Mouse (Mus musculus): ENCODE data around the gene Tap2. TPM values are rescaled to one million over a fixed set of nuclear protein-coding genes. Genes with fewer than 3 reads are reported as not detected.

The Tap2 gene
- 121 to 132 TPM (median 126 TPM) in 4 replicates for total RNA-seq (2023; ENCODE audit: inconsistent age)

DNA sequence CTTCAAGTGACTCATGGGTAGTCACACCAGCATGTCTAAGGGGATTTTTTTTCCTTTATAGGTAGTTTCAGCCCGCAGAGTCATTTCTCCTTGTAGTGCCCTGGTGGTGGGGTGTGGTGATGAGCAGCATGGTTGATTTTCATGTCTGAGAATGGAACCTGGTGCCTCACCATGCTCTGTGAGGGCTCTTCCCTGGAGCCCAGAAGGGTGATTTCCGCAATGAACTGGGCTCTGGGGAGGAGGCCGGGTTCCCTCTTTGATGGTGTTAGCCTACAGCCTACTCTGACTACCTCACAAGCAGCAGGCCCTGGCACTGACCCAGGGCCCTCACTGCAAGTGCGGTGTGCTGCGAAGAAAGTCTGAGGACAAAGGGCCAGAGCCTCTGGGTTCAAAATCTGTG, at the start of gene Tap2:
Tap2 (plus strand) TSS at position 84 of the 400 bp plus-strand sequence.

DNA sequence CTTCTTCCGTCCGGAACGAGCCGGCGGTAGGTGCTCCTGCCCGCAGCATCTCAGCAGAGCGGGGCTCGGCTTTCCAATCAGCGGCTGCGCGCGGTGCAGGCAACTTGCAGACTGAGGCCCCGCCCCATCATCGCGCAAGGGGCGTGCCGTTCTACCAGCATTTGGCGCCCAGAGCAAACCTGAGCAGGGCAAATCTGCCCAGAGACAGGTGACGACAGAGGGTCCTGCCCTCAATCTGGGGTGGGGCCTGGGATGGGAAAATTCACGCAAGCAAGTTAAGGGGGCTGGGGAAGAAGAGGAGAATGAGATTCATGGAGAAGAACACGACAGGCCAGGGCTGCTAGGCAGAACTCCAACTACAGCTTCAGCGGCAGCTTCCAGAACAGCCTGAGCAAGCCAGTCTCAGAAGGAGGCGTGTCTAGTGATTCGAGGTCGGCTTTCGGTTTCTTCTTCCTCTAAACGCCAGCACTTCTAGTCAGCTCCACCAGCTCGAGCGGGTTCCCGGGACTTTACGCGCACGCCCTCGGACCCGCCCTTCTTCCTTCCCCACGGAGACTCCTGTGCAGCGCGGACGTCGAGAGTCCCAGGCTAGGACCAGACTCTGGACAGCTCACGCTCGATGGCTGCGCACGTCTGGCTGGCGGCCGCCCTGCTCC, 15.9 kb upstream of the Tap2 start, which contains the start of the genes Tap1 and Psmb9:
Tap1 (plus strand) TSS at position 293 of the 656 bp plus-strand sequence.
Psmb9 (minus strand) TSS at position 504 of the 656 bp plus-strand sequence.

DNA sequence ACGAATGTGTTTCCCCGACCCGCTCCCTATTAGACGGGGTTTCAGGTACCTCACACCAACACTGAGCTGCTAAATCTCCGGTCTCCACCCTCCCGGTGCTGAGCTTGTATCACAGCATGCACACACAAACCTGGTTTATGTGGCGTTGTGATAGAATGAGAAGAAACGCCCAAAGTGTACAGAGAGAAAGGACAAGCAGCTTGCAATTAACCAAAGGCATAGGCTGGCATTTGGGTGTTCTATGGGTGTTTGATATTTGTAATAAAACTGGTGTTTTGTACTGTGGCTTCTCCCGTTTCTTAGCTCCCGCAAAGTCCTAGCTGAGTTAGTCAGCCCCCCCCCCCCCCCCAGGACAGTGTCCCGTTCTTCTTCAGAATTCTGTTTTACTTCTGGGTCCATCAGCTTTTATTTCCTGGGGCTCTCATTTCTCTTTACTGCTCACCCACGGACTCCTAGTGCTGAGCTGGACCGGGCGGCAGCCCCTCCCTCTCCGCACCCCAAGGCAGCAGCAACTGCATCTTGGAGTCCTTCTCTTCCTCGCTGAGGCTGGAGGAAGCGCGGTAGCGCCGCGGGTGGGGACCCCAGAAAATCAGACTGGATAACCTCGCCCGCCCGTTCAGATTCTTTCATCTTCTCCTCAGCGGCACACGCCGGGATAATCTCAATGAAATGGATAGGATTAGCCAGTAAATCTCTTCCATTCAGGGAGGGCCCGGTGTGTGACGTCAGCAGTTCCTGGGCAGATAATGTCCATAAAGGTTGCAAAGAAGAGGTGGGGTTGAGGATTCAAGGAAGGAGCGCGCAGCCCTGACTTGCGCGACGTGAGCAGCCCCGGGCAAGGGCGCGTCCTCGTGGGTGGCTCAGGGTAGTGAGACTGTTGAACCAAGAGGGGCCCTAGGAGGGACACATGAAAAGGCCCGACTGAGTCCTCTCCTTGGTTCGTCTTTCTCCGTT, 6.1 kb upstream of the Tap2 start, which contains the start of gene Psmb8:
Psmb8 (plus strand) TSS at position 781 of the 954 bp plus-strand sequence.

DNA sequence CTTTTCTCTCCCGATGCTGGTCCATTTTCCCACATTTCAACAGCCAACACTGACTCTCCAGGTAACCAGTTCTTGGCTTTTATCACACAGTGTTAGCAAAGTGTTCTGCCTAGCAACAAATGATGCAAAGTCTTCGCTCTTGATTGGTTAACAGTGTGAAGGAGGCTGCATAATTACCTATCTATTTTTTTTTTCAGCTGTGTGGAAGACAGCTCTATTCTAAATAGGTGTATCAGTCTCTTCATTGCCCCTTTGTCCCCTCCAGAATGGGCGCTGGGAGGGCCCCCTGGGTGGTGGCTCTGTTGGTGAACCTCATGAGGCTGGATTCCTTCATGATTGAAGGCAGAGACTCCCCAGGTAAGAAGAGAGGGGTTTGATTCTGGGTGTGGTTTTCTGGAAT, 35.4 kb downstream of the Tap2 start, which contains the start of gene H2-Ob:
H2-Ob (plus strand) TSS at position 198 of the 400 bp plus-strand sequence.

DNA sequence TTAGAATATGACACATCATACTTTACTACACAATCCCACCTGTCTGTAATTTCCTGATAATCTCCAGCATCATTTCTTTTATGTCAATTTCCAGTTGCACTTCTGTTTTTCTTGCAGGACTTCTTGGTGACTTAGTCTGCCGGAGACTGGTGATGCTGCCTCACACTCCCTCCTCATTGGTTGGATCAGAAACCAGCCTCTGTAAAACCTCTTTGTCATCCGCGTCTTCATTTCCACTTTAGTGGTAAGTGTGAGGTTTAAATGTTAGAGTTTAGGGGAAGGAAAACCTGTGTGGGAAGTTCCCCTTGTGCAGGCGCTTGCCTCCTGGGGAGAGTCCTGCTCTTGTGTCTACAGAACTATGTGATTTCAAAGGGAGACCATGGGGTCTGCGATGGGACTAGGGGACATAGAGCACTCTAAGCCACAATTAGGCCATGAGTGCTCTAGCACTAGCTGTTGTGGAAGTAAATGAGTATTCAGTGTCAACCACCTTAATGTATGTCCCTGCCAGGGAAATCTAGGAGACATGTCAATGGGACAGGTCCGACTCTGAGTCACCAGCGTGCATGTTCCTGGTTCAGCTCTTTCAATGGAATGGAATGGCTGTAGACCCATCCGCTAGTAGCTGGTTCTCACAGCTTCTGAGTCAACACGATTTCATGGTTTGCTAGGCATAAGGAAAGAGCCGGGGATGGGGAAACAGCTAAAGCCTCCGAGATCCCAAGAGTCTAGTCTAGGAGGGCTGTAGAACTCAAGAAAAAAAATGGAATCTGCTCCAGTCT, 54.5 kb downstream of the Tap2 start, which contains the start of gene H2-Ab1:
H2-Ab1 (plus strand) TSS at position 96 of the 782 bp plus-strand sequence.

Other genes with a start within 250 kb of the Tap2 start
- gene Vps52, start 247.7 kb upstream of the Tap2 start, total RNA-seq (2023; ENCODE audit: inconsistent age) = 84.3 to 90.2 TPM (median 84.9 TPM) in 4 replicates
- gene Rps18, start 247.5 kb upstream of the Tap2 start, total RNA-seq (2023; ENCODE audit: inconsistent age) = 1,477 to 1,581 TPM (median 1,522 TPM) in 4 replicates
- gene H2-K1, start 203.2 kb upstream of the Tap2 start, total RNA-seq (2023; ENCODE audit: inconsistent age) = 2,828 to 3,180 TPM (median 3,118 TPM) in 4 replicates
- 37.0 to 44.6 TPM (median 37.7 TPM) in 4 replicates for gene Ring1, start 178.8 kb upstream of the Tap2 start, total RNA-seq (2023; ENCODE audit: inconsistent age)
- 116 to 159 TPM (median 139 TPM) in 4 replicates for gene H2-Ke6, start 175.5 kb upstream of the Tap2 start, total RNA-seq (2023; ENCODE audit: inconsistent age)
- gene Slc39a7, start 171.8 kb upstream of the Tap2 start, total RNA-seq (2023; ENCODE audit: inconsistent age) = 76.7 to 88.4 TPM (median 86.4 TPM) in 4 replicates
- gene Rxrb, start 171.7 kb upstream of the Tap2 start, total RNA-seq (2023; ENCODE audit: inconsistent age) = 108 to 117 TPM (median 111 TPM) in 4 replicates
- gene Col11a2, start 164.1 kb upstream of the Tap2 start, total RNA-seq (2023; ENCODE audit: inconsistent age) = 5.6 to 8.4 TPM (median 6.7 TPM) in 4 replicates
- gene H2-Oa, start 111.2 kb upstream of the Tap2 start, total RNA-seq (2023; ENCODE audit: inconsistent age) = 197 to 229 TPM (median 217 TPM) in 4 replicates
- 618 to 656 TPM (median 649 TPM) in 4 replicates for gene H2-DMa, start 84.0 kb upstream of the Tap2 start, total RNA-seq (2023; ENCODE audit: inconsistent age)
- 428 to 472 TPM (median 457 TPM) in 4 replicates for gene Brd2, start 80.9 kb upstream of the Tap2 start, total RNA-seq (2023; ENCODE audit: inconsistent age)
- gene H2-DMb2, start 60.2 kb upstream of the Tap2 start, total RNA-seq (2023; ENCODE audit: inconsistent age) = 1,549 to 1,567 TPM (median 1,559 TPM) in 4 replicates
- 652 to 777 TPM (median 691 TPM) in 4 replicates for gene H2-DMb1, start 50.5 kb upstream of the Tap2 start, total RNA-seq (2023; ENCODE audit: inconsistent age)
- gene Tap1, start 16.0 kb upstream of the Tap2 start, total RNA-seq (2023; ENCODE audit: inconsistent age) = 129 to 155 TPM (median 147 TPM) in 4 replicates
- gene Psmb9, start 15.8 kb upstream of the Tap2 start, total RNA-seq (2023; ENCODE audit: inconsistent age) = 88.5 to 134 TPM (median 102 TPM) in 4 replicates
- 204 to 264 TPM (median 236 TPM) in 4 replicates for gene Psmb8, start 5.8 kb upstream of the Tap2 start, total RNA-seq (2023; ENCODE audit: inconsistent age)
- gene H2-Ob, start 35.4 kb downstream of the Tap2 start, total RNA-seq (2023; ENCODE audit: inconsistent age) = 966 to 1,062 TPM (median 1,033 TPM) in 4 replicates
- 5,415 to 5,641 TPM (median 5,533 TPM) in 4 replicates for gene H2-Ab1, start 54.2 kb downstream of the Tap2 start, total RNA-seq (2023; ENCODE audit: inconsistent age)
- gene H2-Aa, start 84.3 kb downstream of the Tap2 start, total RNA-seq (2023; ENCODE audit: inconsistent age) = 4,630 to 4,972 TPM (median 4,848 TPM) in 4 replicates
- gene H2-Eb1, start 102.3 kb downstream of the Tap2 start, total RNA-seq (2023; ENCODE audit: inconsistent age) = 3,438 to 3,919 TPM (median 3,626 TPM) in 4 replicates
- gene H2-Eb2, start 122.1 kb downstream of the Tap2 start, total RNA-seq (2023; ENCODE audit: inconsistent age) = 36.5 to 41.0 TPM (median 37.9 TPM) in 4 replicates
- gene Btnl2, start 151.3 kb downstream of the Tap2 start, total RNA-seq (2023; ENCODE audit: inconsistent age) = 8.2 to 10.9 TPM (median 10.3 TPM) in 4 replicates
- gene Btnl1, start 173.6 kb downstream of the Tap2 start, total RNA-seq (2023; ENCODE audit: inconsistent age) = 2.5 to 3.5 TPM (median 3.1 TPM) in 4 replicates
- gene BC051142, start 195.3 kb downstream of the Tap2 start, total RNA-seq (2023; ENCODE audit: inconsistent age) = 6.3 to 23.1 TPM (median 16.8 TPM) in 4 replicates